Mouse (Mus musculus): ENCODE results near the gene Rpl7l1. TPM values are rescaled to one million over a fixed set of nuclear protein-coding genes. Genes with fewer than 3 reads are reported as not detected.

Rpl7l1 gene
- polyA plus RNA-seq (2014; fragmentation: Nextera tagmentation; extraction: Ambion mirVana) = 139 and 164 TPM in 2 replicates

GRCm38 (mm10) chr17:46782341-46783221 lies at the start of gene Rpl7l1:
Gene Rpl7l1, minus strand, starts transcription at chr17:46782672.
- WGBS = under 1% methylated on average over 44 of the region's 44 CpGs
- peak; percentile 95 for ATAC-seq (ENCODE audit: low FRiP score, low TSS enrichment)
- Histone ChIP-seq H3K4me3 (ENCODE audit: low read length) (peak within 1 kb of the TSS; percentile 60), H3K36me3 (ENCODE audit: control insufficient read depth, insufficient read depth, low read length) (peaks cover 30% of the 10 kb centered on the region), H3K9ac (ENCODE audit: low read depth, low read length) (peak within 1 kb of the TSS; percentile 73), H3K9me3 (ENCODE audit: control insufficient read depth, low read length) (no peaks in the 10 kb centered on the region), H3K27me3 (ENCODE audit: control insufficient read depth, insufficient read depth, low read length) (no peaks in the 10 kb centered on the region), H3K4me1 (ENCODE audit: control insufficient read depth, insufficient read depth, low read length) (0 out of 2 replicates have a peak, but pooled peaks cover 6% of the 10 kb centered on the region), H3K4me2 (replicated peaks; ENCODE audit: low read depth, low read length) (peak within 1 kb of the TSS; percentile 63), H3K27ac (ENCODE audit: low read depth, low read length) (peak within 1 kb of the TSS; percentile 51)

- Histone ChIP-seq H3K9ac (ENCODE audit: low read depth, low read length) (no peak overlapping the region), H3K4me1 (ENCODE audit: control insufficient read depth, insufficient read depth, low read length) (peaks cover 7% of the 10 kb centered on the region), H3K9me3 (ENCODE audit: control insufficient read depth, low read length) (no peaks in the 10 kb centered on the region), H3K4me3 (ENCODE audit: low read length) (no peak overlapping the region), H3K27me3 (ENCODE audit: control insufficient read depth, insufficient read depth, low read length) (no peaks in the 10 kb centered on the region), H3K27ac (ENCODE audit: low read depth, low read length) (no peak overlapping the region), H3K4me2 (replicated peaks; ENCODE audit: low read depth, low read length) (no peak overlapping the region), H3K36me3 (ENCODE audit: control insufficient read depth, insufficient read depth, low read length) (peaks cover 14% of the 10 kb centered on the region)
- ATAC-seq (ENCODE audit: low FRiP score, low TSS enrichment) = no peak
- WGBS = 89% methylated on average over 11 of the region's 11 CpGs
Measured at GRCm38 (mm10) chr17:46829856-46830535, 47.5 kb upstream of the Rpl7l1 start.

GRCm38 (mm10) chr17:46828935-46829334 lies 46.5 kb upstream of the Rpl7l1 start:
- Histone ChIP-seq H3K9me3 (ENCODE audit: control insufficient read depth, low read length) (no peaks in the 10 kb centered on the region), H3K27ac (ENCODE audit: low read depth, low read length) (no peak overlapping the region), H3K9ac (ENCODE audit: low read depth, low read length) (no peak overlapping the region), H3K4me2 (replicated peaks; ENCODE audit: low read depth, low read length) (no peak overlapping the region), H3K4me1 (ENCODE audit: control insufficient read depth, insufficient read depth, low read length) (peaks cover 7% of the 10 kb centered on the region), H3K36me3 (ENCODE audit: control insufficient read depth, insufficient read depth, low read length) (peaks cover 22% of the 10 kb centered on the region), H3K27me3 (ENCODE audit: control insufficient read depth, insufficient read depth, low read length) (no peaks in the 10 kb centered on the region), H3K4me3 (ENCODE audit: low read length) (no peak overlapping the region)
- ATAC-seq (ENCODE audit: low FRiP score, low TSS enrichment) = no peak
- WGBS = 91% methylated on average over 3 of the region's 3 CpGs

- ATAC-seq (ENCODE audit: low FRiP score, low TSS enrichment) = no peak
- Histone ChIP-seq H3K27me3 (ENCODE audit: control insufficient read depth, insufficient read depth, low read length) (no peaks in the 10 kb centered on the region), H3K4me2 (replicated peaks; ENCODE audit: low read depth, low read length) (no peak overlapping the region), H3K27ac (ENCODE audit: low read depth, low read length) (no peak overlapping the region), H3K9me3 (ENCODE audit: control insufficient read depth, low read length) (no peaks in the 10 kb centered on the region), H3K36me3 (ENCODE audit: control insufficient read depth, insufficient read depth, low read length) (peaks cover 19% of the 10 kb centered on the region; the same call in 1 of the 2 replicates), H3K9ac (ENCODE audit: low read depth, low read length) (no peak overlapping the region), H3K4me3 (ENCODE audit: low read length) (no peak overlapping the region), H3K4me1 (ENCODE audit: control insufficient read depth, insufficient read depth, low read length) (no peaks in the 10 kb centered on the region)
- 96% methylated on average over 8 of the region's 8 CpGs for WGBS
Measured at GRCm38 (mm10) chr17:46823091-46823490, 40.6 kb upstream of the Rpl7l1 start.

GRCm38 (mm10) chr17:46820628-46821027 lies 38.2 kb upstream of the Rpl7l1 start:
- ATAC-seq (ENCODE audit: low FRiP score, low TSS enrichment) = no peak
- no peaks in the 10 kb centered on the region for H3K9me3 ChIP-seq (ENCODE audit: control insufficient read depth, low read length)
- no peak overlapping the region for H3K4me3 ChIP-seq (ENCODE audit: low read length)
- no peak overlapping the region for H3K4me2 ChIP-seq (replicated peaks; ENCODE audit: low read depth, low read length)
- H3K9ac ChIP-seq (ENCODE audit: low read depth, low read length) = no peak overlapping the region
- H3K27me3 ChIP-seq (ENCODE audit: control insufficient read depth, insufficient read depth, low read length) = no peaks in the 10 kb centered on the region
- no peak overlapping the region for H3K27ac ChIP-seq (ENCODE audit: low read depth, low read length)
- H3K4me1 ChIP-seq (ENCODE audit: control insufficient read depth, insufficient read depth, low read length) = no peaks in the 10 kb centered on the region
- WGBS = 92% methylated on average over 7 of the region's 7 CpGs
- peaks cover 17% of the 10 kb centered on the region; the same call in 1 of the 2 replicates for H3K36me3 ChIP-seq (ENCODE audit: control insufficient read depth, insufficient read depth, low read length)

- ATAC-seq (ENCODE audit: low FRiP score, low TSS enrichment) = no peak
- H3K36me3 ChIP-seq (ENCODE audit: control insufficient read depth, insufficient read depth, low read length) = peaks cover 3% of the 10 kb centered on the region; the same call in 1 of the 2 replicates
- H3K9me3 ChIP-seq (ENCODE audit: control insufficient read depth, low read length) = no peaks in the 10 kb centered on the region
- H3K27ac ChIP-seq (ENCODE audit: low read depth, low read length) = no peak overlapping the region
- 89% methylated on average over 12 of the region's 12 CpGs for WGBS
- no peak overlapping the region for H3K4me2 ChIP-seq (replicated peaks; ENCODE audit: low read depth, low read length)
- no peak overlapping the region for H3K4me3 ChIP-seq (ENCODE audit: low read length)
- H3K27me3 ChIP-seq (ENCODE audit: control insufficient read depth, insufficient read depth, low read length) = no peaks in the 10 kb centered on the region
- no peaks in the 10 kb centered on the region for H3K4me1 ChIP-seq (ENCODE audit: control insufficient read depth, insufficient read depth, low read length)
- H3K9ac ChIP-seq (ENCODE audit: low read depth, low read length) = no peak overlapping the region
Measured at GRCm38 (mm10) chr17:46817734-46818158, 35.3 kb upstream of the Rpl7l1 start.

GRCm38 (mm10) chr17:46816306-46816705 lies 33.8 kb upstream of the Rpl7l1 start:
- Histone ChIP-seq H3K9ac (ENCODE audit: low read depth, low read length) (no peak overlapping the region), H3K27me3 (ENCODE audit: control insufficient read depth, insufficient read depth, low read length) (no peaks in the 10 kb centered on the region), H3K4me1 (ENCODE audit: control insufficient read depth, insufficient read depth, low read length) (no peaks in the 10 kb centered on the region), H3K27ac (ENCODE audit: low read depth, low read length) (no peak overlapping the region), H3K36me3 (ENCODE audit: control insufficient read depth, insufficient read depth, low read length) (peaks cover 13% of the 10 kb centered on the region; the same call in 1 of the 2 replicates), H3K4me2 (replicated peaks; ENCODE audit: low read depth, low read length) (no peak overlapping the region), H3K9me3 (ENCODE audit: control insufficient read depth, low read length) (no peaks in the 10 kb centered on the region), H3K4me3 (ENCODE audit: low read length) (no peak overlapping the region)
- 62% methylated on average over 13 of the region's 13 CpGs for WGBS
- ATAC-seq (ENCODE audit: low FRiP score, low TSS enrichment) = no peak

GRCm38 (mm10) chr17:46814497-46814896 lies 32.0 kb upstream of the Rpl7l1 start:
- H3K9ac ChIP-seq (ENCODE audit: low read depth, low read length) = no peak overlapping the region
- no peak overlapping the region for H3K4me2 ChIP-seq (replicated peaks; ENCODE audit: low read depth, low read length)
- H3K27ac ChIP-seq (ENCODE audit: low read depth, low read length) = no peak overlapping the region
- no peak for ATAC-seq (ENCODE audit: low FRiP score, low TSS enrichment)
- no peaks in the 10 kb centered on the region for H3K27me3 ChIP-seq (ENCODE audit: control insufficient read depth, insufficient read depth, low read length)
- H3K9me3 ChIP-seq (ENCODE audit: control insufficient read depth, low read length) = no peaks in the 10 kb centered on the region
- 95% methylated on average over 6 of the region's 6 CpGs for WGBS
- no peak overlapping the region for H3K4me3 ChIP-seq (ENCODE audit: low read length)
- H3K36me3 ChIP-seq (ENCODE audit: control insufficient read depth, insufficient read depth, low read length) = peaks cover 18% of the 10 kb centered on the region; the same call in 1 of the 2 replicates
- no peaks in the 10 kb centered on the region for H3K4me1 ChIP-seq (ENCODE audit: control insufficient read depth, insufficient read depth, low read length)

GRCm38 (mm10) chr17:46813637-46814036 lies 31.2 kb upstream of the Rpl7l1 start:
- H3K27me3 ChIP-seq (ENCODE audit: control insufficient read depth, insufficient read depth, low read length) = no peaks in the 10 kb centered on the region
- H3K27ac ChIP-seq (ENCODE audit: low read depth, low read length) = no peak overlapping the region
- 85% methylated on average over 8 of the region's 8 CpGs for WGBS
- no peak overlapping the region for H3K9ac ChIP-seq (ENCODE audit: low read depth, low read length)
- no peak overlapping the region for H3K4me3 ChIP-seq (ENCODE audit: low read length)
- H3K9me3 ChIP-seq (ENCODE audit: control insufficient read depth, low read length) = no peaks in the 10 kb centered on the region
- peaks cover 23% of the 10 kb centered on the region; the same call in 1 of the 2 replicates for H3K36me3 ChIP-seq (ENCODE audit: control insufficient read depth, insufficient read depth, low read length)
- H3K4me2 ChIP-seq (replicated peaks; ENCODE audit: low read depth, low read length) = no peak overlapping the region
- H3K4me1 ChIP-seq (ENCODE audit: control insufficient read depth, insufficient read depth, low read length) = no peaks in the 10 kb centered on the region
- ATAC-seq (ENCODE audit: low FRiP score, low TSS enrichment) = no peak

Data from kidney, embryonic 14.5 days (tissue).